Mouse (Mus musculus): ENCODE results near the gene Ahdc1.
A peak's percentile ranks its signal among the peaks of the same experiment; 100 is the strongest.

Gene Ahdc1

DNA sequence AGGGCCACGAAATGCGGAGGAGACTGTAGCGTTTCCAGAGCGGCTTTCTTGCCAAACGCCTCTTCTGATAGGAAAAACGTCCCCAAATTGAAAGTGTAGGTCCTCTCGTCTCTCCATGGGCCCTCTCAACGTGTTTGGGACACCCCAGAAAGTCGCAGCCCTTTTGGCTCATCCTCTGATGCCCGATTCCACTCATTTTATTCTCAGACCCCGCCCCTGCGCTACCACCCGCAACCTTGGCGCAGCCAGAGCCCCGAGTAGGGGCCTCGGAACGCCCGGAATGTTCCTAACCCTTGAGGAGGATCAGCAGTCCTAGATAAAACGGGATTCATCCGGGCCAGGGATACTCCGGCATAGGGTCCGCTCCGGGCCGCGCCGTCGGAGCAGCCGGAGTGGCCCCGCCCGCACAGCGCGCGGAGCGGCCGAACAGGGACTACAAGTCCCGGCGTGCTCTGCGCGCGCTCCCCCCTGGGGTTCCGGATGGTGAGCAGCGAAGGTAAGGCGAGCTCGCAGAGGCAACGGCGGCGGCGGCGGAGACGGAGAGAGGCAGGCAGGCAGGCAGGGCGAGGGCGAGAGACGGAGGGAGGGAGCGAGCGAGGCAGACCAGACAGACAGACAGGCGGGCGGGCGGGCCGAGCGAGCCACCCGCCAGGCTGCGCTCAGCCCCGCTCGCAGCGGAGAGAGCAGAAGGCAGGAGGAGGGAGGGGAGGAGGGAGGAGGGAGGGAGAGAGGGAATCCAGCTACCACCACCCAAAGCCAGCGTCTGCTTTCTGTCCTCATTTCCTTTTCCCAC is at the start of gene Ahdc1:
Gene Ahdc1, plus strand, starts transcription at position 233 of the 793 bp plus-strand sequence.
- DNase-seq: peak; percentile 95

DNA sequence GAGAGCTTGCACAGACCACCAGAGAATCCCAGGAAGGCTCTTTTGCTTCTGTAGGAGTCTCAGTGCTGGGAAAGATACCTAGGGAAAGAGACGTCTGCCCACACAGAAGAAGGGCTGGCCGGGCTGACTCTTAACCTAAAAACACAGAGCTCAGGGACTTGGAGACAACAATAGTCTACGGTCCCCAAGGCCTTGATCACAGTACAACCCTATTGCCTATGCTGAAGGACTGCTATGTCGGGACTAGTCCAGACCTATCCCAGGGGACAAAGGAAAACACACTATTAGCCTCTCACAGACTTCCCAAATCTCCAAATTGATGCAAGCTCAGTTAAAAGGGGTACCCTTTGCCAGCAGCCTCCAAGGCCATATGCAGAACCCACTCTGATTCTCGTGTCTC is 49.2 kb upstream of the Ahdc1 start:
- DNase-seq: no peak

DNA sequence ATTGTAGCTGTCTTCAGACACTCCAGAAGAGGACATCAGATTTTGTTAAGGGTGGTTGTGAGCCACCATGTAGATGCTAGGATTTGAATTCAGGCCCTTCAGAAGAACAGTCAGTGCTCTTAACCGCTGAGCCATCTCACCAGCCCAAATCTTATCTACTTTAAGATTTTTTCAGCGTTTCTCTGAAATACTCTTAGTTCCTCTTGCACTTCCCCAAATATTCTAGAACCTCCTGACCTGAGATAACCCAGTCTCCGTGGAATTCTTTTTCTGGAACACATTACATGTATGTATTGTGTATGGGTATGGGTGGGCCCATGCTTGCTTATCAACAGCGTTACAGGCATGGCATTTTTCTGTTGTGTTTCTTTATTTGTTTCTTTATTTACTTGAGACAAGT is 48.4 kb upstream of the Ahdc1 start:
- DNase-seq: no peak

DNA sequence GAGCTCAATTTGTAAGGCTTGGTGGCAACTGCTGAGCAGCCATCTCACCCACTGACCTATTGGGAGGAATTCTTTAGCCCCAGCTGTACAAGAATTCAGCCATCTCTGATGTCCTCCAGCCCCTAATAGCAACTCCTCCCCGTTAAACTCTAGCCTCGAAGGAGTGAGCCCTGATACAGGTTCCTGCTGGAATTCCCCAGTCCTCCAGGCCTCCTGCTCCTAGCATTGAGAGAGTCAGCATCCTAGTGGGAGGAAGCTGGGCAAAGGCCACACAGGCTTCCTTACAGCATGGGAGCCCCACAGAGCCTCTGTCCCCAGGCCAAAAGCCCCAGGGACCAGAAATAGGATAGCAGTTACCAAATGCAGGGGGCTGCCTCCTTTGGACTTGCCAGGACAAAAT is 47.6 kb upstream of the Ahdc1 start:
- DNase-seq: no peak

DNA sequence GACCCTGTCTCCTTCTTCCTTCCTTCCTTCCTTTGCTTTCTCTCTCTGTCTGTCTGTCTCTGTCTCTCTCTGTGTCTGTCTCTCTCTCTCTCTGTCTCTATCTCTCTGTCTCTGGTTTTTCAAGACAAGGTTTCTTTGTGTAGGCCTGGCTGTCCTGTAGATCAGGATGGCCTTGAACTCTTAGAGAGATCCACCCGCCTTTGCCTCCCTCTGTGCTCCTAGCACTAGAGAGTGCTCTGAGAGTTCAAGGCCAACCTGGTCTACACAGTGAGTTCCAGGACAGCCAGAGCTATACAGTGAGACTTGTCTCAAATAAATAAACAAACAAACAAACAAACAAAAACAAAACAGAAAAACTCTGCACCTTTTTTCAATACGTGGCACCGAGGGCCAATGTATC is 47.0 kb upstream of the Ahdc1 start:
- no peak for DNase-seq

DNA sequence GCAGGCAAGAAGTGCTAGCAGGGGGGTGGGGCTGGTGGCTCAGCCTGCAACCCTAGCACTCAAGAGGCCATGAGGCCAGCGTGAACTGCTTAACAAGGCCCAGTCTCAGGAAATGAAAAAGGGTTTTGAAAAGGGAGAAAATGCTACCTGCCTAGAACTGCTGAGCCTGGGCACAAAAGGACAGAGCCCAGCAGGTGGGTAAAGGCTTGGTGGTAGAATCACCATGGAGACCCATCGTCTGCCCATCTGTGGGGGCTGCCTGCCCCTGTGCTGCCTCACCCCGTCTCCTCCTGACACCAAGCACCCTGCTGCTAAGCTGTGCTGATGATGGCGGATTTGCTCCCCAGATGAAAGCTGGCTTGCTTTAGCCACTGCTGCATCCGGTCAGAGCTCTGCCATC is 46.6 kb upstream of the Ahdc1 start:
- no peak for DNase-seq

DNA sequence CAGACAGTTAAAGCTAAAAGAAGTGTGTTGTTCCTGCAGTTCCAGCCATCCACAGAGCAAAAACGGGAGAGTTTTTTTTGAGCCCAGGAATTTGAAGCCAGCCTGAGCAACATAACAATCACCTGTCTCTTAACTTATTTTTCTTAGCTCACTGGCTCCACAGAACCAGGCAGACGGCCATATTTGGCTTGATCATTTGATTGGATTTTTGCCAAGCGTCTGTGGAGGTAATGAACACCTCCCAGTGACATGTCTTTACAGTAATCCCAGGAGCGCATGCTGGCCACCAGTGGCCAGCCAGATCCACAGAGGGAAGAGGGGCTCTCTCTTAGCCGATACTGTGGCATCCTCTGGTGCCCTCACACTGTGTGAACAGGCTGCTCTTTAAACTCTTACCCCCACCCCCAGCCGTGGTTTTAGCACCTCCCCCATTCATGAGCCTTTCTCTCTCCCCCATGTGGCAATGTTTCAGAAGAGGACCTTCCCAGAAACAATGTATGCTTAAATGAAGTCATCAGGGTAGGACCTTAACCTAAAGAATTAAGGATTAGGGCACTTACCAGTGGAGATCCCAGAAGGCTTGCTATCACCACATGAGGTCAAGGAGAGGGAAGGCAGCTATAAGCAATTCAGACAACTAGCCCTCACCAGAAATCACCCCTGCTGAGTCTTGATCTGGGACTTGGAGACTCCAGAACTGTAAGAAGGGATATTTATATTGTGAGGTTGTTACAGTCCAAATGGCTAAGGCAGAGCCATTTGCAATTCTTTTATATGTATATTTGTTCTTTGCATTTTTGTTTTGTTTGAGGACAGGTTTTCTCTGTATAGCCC is 42.7 kb upstream of the Ahdc1 start:
- no peak for DNase-seq

DNA sequence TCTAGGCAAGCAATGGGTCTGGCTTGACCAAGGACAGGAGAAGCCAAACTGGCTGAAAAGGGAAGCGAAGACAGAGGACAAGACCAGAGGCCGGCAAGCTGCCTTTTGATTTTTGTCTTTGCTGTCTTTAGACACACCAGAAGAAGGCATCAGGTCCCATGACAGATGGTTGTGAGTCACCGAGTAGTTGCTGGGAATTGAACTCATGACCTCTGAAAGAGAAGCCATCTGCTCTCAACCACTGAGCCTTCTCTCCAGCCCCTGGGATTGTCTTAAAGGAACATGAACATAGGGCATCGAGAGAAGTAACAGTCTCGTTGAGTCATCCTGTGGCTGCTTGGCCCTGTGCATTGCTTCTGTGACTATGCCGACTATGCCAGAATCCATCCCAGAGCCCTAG is 39.5 kb upstream of the Ahdc1 start:
- DNase-seq: no peak

DNA sequence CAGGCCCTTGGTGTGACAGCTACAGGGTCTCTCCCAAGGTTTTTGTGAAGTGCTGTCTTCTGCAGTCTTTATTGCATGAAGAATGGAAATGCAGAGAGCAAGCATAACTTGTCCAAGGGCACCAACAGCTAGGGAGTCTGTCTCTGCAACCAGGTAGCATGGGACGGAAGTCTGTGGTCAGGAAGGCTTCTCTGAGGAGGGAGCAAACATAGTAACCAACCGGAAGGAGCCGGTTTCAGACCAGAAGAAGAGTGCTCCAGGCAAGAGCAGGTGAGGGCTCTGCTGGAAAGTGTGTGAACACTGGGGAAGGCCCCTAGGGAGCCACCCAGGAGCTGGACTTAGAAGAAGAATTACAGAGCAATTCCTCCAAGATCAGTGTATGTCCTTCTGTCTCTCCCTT is 39.0 kb upstream of the Ahdc1 start:
- no peak for DNase-seq

DNA sequence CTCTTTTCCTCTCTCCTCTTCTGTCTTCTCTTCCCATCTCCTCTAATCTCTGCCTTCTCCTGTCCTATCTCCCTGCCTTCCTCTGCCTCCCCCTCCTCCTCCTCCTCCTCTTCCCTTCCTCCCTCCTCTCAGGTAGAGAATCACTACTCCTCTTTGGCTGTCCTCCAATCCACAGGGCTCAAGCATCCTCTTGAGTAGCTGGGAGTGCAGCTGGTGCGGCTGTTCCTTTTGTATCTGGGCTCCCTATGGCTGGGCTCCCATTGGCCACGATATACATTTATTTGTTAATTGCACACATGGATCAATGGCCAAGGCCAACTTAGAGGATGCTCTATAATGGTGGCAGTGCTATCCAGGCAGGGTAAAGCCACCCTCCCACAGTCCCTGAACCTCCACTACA is 38.5 kb upstream of the Ahdc1 start:
- no peak for DNase-seq

DNA sequence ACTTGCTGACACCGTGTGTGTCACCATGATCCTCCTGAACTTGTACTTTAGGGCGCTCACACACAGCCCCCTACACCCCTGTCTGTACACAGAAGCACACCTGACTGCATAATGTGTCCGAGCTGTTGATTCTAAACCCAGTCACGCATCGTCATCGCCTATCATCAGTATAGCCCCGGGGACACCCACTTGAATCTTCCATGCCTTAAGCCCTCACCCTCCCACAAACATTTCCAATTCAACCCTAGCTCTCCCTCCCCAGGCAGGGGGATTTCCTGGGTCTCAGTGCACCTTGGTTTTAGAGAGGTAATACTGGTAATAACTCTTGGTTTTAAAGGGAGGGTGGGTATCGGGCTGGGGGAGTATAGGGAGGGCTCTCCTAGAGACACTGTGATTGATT is 37.9 kb upstream of the Ahdc1 start:
- DNase-seq: no peak

DNA sequence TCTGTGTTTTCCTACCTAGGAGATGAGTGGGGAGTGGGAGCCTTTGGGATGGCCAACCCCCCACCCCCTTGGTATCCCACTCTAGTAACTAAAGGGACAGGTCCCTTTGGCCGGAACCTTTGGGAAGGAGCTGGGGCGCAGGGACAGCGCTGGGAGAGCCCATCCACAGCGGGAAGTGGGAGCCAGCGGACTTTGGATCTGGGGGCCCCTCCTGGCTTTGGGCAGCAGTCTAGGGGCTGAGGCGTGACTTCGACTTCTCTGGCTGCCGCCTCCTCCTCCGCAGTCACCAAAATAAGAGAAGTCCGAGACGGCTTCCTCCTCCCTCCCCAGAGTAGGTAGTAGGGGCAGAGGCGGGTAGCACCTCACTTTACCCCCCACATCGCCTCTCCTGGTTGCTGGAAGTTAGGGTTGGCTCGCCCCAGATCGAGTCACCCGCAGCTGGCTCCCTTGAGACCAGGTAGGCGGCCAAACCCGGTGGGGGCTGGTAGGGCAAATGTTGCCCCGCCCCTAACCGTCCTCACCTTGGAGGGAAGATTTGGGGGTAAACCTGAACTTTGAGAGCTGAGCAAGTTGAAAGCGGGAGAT is 37.2 kb upstream of the Ahdc1 start, which contains the start of gene Fgr:
Gene Fgr, plus strand, starts transcription at position 282 of the 585 bp plus-strand sequence.
- peak; percentile 34 for DNase-seq

DNA sequence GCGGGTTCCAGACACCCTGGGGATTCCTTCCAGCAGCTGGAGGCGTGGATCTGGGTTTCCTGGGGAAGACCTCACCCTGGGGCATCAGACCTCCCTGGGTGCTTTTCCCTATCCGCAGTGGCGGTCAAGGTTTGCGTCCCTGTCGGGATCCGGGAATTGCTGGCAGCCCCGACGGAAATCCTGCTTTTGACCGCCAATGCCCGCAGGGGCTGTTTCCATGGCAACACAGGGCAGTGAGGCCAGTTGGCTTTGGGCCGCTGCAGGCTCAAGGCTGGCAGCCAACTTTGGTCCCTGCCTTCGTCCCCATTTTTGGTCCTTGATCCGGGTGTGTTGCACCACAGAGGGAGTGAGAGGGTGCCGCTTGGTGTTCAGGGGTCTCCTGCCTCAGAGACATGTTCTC is 36.2 kb upstream of the Ahdc1 start:
- peak; percentile 94 for DNase-seq

DNA sequence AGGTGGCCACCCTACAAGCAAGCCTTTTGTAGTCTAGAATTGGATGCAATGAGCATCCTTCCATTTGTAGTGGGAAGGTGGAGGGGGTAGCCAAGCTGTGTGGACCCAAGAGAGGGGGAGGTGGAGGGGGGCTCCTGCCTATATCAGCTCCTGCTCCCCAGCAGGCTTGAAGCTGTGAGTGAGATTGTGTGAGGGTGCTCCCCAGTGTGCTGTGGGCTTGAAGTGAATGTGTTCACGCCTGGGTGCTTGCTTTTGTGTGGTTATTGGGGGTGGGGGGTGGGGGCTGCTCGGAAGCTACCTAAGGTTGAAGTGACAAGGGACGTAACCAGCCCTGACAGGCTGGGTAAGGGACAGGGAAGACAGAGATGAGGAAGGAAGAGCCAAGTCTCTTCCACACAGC is 35.3 kb upstream of the Ahdc1 start:
- no peak for DNase-seq

DNA sequence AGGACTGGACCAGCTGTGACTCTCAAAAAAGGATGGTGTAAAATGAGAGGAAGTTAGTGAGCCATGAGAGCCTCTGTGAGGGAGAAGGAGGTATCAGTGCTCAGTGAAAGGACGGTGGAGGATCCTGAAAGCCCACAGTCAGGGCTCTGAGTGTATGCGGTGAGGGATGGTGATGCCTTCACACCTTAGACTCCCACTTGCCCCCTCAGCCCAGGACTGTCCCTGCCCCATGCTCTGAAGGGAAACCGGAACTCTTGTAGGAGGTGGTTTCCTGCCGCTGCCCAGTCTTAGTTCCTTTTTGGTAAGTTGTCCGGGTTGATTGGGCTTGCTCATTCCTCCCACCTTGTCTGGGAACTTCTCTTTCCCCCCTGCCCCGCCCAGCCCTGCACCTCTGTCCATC is 34.3 kb upstream of the Ahdc1 start:
- DNase-seq: no peak

DNA sequence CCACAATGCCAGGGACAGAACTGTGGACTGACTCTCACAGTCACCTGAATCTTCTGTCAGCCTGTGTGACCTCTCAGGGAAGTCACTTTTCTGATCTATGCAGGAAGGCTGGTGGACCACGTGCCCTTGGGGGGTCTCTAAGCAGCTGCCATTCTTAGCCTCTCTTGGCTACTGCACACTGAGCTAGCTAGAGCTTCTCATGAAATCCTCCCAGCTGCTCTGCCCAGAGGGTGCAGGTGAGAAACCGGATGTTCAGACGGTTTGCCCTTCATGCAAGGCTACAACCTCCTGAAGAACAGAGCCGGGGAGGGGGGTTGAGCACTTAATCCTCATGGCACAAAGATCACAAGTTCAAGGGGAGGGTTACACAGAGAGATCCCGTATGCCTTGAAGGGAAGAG is 33.5 kb upstream of the Ahdc1 start:
- peak; percentile 28 for DNase-seq

DNA sequence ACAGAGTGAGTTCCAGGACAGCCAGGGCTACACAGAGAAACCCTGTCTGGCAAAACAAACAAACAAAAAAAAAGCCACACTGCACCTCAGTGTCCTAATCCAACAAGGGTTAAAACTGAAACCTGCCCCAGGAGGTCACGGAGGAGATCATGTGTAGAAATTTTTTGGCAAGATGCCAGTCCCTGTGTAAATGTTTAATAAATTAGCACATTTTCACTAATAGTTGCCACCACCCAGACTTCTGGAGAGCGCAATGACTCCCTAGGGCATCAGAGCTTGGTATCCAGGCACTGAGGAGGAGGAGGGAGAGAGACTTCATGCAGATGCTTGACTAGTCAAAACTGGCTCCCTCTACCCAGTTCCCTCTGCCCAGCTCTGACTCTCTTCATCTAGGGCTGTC is 31.9 kb upstream of the Ahdc1 start:
- DNase-seq: peak; percentile 77

DNA sequence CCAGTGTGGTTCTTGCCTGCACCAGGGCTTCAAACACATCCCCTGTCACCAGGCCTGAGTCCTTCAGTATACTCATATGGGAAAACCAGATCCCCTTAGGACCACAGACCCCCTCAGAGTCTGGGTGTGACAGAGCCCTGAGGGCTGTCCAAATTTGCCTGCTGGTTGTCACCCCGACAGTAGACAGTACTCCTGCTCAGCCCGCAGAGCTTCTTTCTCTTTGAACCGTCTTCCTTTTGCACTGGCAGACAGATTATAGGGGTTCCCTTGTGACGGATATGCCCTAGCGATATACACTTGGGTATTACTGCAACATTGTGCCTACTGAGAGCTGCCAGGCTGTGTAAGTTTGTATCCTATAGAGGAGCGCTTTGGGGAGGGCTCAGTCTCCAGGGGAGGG is 29.4 kb upstream of the Ahdc1 start:
- no peak for DNase-seq

DNA sequence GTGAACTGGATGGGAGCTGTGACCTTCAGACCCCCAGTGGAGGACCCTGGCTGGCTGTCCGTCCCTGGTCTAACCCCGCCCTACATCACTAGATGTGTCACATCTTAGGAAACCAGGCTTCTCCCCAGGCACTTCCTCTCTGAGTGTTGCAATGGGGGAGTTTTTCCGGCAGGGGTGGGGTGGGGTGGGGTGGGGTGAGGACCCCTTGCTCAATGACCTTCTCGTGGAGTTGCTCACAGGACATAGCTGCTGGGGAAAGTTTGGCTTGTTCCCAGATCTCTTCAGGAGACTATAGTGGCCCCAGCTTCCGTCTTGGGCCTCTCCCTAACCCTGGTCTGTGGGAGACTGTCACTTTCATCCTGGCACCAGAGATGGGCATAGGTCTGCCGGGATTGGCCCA is 28.1 kb upstream of the Ahdc1 start:
- DNase-seq: no peak

DNA sequence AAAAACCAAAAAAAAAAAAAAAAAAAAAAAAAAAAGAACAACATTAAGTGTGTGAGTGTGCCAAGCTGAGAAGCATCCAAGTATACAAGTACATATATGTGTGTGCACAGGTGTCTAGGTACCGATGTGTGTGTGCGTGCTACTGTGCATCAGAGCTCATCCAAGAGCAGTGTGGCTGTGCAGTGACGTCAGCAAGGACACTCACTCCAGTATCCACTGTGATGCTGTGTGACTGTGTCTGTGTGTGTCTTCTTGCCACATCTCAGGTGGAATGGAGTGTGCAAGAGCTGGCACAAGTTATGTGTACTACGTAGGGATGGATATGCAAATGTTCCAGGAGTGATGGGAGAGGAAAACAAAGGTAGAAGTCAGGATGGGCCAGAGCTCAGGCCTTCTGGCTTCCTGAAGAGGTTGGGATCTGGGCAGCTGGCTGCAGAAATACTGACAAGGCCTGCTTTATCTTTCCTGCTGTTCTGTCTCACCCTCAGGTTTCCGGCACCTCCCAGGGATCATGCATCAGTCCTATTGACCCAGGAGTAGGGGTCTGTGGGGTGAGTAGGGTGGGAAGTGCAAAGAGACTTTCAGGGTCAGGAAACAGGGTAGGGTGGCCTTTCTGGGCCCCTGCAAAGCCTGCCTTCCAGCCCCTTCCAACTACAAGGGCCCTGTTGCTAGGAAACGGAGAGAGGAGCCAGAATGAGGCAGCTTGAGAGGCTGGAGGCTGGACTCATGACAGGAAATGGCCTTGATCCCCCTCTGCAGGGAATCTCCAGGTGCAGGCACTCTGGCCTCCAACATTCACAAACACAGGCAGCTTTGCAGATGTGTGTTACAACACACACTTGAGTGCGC is 27.2 kb upstream of the Ahdc1 start:
- DNase-seq: no peak

DNA sequence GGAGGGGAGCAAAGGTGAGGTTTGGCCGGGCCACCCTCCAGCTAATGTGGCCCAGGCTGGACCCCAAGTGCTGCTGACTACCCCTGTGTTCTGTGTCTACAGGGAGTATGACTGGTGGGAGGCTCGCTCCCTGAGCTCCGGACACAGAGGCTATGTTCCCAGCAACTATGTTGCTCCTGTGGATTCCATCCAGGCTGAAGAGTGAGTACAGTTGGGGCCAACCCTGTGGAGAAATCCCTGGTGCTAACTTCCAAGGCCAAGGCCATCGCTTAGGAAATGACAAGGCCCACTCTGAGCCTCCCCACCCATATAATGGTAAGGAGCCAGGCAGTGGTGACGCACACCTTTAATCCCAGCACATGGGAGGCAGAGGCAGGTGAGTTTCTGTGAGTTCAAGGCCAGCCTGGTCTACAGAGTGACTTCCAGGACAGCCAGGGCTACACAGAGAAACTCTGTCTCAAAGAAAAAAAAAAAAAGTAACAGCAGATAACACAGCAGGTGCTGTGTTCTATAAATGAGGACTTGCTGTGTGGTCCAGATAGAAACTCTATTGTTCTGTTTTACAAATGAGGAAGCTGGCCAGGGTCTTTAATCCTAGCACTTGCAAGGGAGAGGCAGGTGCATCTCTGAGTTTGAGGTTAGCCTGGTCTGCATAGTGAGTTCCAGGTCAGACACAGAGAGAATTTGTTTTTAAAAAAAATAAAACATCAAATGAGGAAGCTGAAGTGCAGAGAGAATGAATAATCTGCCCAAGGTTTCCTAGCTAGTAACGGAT is 22.3 kb upstream of the Ahdc1 start:
- DNase-seq: no peak

DNA sequence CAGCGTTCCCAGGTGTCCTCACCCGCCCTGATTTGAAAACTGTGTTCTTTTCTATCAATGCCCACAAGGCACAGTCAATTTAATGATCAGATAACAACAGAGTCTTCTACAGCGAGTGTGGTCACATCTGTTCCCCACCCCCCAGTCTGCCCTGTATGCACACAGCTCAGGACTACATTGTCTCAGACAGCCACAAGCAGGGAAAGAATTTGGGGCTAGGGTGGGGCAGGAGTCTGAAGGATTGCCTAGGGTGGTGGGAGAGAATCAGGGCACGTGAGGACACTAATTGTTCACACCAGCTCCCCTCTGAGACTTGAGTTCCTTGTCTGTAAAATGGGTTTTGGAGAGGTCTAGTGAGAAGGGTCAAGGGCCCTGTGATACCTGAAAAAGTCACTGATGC is 17.5 kb upstream of the Ahdc1 start:
- no peak for DNase-seq
